Mouse (Mus musculus): ENCODE data around the gene Nkd1.

Gene Nkd1

DNA sequence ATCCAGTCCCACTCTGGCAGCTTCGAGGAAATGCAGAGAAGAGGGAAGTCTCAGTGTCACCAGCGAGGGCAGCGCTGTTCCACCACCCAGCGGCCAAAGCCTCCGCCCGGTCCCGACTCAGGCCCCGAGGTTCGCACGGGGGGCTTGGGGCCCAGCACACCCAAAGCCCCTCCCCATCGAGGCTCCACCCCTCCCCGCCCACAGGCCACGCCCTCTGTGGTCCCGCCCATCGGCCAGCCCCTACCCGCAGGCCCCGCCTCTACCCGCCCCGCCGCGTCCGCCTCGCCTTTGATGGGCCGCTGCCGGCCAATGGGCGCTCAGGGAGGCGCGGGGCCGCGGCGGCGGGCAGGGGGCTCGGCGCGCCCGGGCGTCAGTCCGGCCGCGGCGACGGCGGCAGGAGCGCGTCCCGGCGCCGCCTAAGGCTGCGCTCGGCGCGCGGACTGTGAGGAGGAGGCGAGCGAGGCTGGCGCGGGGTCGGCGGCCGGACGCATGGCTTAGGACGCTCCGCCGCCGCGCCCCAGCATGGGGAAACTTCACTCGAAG lies at the start of gene Nkd1:
TSS of gene Nkd1 (plus strand) at position 370 of the 543 bp plus-strand sequence.
- DNase-seq (ENCODE audit: low spot score in 2 of 2) = peak; percentile 54 to 67

DNA sequence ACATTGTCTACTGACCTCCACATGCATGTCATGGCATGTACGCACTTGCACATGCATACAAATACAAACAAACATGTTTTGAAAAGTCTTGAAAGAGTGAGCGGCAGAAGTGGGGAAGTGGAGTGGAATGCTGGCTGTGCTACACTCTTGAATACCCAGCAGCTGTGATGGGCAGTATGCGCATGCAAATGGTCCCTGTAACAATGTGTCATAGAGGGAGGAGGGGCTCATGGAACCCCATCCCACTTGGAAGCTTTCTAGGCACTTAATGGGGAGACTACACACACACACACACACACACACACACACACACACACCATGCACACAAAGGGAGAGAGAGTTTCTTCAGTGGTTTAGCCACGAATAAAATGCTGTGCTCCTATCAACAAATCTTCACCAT lies 39.9 kb upstream of the Nkd1 start:
- no peak for DNase-seq (ENCODE audit: low spot score in 2 of 2)

DNA sequence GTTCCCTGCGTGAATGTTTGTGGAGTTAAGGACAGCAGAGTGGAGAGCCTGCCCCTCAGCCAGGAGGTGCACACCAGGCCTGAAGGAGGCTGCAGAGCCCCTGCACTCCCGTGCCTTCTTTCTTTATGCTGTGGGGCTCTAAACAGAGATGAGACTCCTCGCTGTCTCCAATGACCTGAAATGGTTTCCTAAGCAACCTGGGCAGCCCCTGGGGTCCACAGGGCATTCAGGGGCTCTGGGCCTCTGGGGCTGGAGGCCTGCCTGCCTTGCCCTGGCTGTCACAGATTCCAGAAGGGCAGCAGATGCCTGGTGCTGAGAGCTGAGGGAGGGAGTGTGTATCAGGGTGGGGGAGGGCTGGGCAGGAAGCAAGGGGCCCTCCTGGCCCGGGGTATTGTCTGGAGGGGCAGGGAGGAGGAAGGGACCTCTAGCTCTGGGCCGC lies 32.7 kb upstream of the Nkd1 start:
- no peak for DNase-seq (ENCODE audit: low spot score in 2 of 2)

DNA sequence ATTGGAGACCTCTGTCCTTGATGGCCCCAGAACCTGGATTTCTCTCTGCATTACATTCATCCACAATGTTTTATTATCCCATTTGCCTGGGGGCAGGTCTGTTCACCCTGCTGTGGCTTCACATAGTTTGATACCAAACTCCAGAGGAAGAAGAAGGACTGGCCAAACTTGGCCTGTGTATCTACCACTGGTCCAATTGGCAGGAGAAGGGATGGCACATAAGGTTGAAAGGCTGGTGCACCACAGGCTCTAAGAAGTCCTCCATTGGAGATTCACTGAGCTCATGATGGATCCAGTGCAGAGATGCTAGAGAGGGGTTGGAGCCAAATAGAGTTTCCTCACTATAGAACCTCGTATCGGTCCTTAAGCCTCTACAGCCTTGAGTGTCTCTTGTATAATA lies 27.1 kb upstream of the Nkd1 start:
- no peak for DNase-seq (ENCODE audit: low spot score in 2 of 2)

DNA sequence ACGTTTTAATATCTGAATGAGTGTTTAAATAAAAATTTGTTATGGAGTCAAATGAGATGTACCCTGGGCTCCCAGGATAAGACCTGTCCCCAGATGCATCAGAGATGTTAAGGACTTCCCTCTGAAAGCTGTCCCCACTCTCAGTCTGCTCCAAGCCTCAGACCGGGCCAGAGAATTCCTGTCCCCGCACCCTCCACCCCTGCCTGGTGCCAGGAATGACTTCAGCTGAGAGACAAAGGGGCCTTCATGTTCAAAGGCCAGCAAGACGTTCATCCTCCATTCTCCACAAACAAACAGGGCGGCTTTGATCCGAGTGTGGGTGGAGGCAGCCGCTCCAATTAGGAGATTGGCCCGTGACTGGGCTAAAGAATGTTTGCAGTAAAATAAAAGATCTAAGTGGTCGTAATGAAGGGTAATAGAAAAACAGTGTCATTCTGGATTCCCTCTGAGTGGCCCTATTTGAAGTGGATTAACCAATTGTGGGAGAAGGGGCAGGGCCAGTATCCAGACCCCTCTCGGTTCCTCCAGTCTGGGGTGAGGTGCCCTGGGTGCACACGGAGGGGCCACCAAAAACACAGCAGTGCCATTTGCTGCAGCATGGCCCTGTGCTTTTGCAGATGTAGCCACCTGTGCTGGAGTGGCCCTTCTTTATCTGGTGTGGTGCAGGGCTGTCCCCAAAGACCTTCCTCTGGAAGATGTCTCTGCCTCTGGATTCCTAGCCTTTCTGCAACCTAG lies 25.9 kb upstream of the Nkd1 start:
- DNase-seq (ENCODE audit: low spot score in 2 of 2) = peak in 1 of 2 experiments; percentile 8

DNA sequence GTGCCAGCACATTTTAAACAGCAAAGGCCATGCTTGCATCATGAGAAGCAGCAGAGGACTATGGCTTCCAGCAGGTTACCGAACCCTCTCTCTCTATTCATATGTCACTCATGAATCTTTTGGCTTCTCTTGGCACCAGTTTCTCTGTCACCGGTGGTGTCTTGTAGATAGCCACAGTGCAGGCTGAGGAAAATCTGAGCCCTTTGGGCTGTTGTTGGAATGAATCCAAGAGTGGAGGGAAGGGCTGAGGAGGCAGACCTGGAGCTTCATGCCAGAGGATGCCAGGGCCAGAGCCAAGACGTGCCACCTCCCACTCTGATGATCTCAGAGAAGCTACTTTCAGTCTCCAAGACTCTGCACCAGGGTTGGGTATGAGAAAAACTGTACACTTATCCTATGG lies 19.0 kb upstream of the Nkd1 start:
- no peak for DNase-seq (ENCODE audit: low spot score in 2 of 2)

DNA sequence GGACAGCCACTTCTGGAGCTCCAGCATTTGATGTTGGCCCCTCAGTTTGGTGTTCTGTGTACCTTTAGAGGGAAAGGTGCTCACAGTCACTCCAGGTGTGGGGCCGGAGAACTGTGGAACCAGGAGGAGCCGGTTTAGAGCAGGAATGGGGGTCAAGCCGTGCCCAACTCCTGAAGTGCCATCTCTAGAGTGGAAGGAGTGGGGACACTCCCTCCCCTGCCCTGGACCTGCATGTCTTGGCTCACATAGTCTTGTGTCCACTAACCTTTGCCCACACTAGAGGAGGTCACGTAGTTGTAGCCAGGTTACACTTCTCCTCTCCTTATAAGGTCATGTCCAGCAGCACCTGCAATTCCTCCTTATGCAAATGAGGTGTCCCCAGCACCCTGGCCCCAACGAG lies 14.2 kb upstream of the Nkd1 start:
- no peak for DNase-seq (ENCODE audit: low spot score in 2 of 2)

DNA sequence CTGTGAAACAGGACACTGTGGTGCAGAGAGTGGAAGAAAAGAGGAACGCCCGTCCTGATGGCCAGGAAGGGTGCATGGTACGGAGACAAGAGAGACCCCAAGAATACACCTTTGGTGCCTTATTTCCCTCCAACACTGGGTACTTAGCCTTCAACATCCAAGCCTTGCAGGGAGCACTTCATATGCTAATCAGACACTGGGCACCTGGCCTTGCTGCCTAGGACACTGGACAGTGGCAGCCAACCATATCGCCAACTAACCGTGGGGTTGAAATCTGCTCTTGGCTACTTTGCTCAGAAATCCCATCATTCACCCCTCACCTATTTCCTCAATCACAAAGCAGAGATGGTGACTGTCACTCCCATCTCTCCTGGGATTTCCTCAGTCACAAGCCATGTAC lies 10.1 kb upstream of the Nkd1 start:
- no peak for DNase-seq (ENCODE audit: low spot score in 2 of 2)

DNA sequence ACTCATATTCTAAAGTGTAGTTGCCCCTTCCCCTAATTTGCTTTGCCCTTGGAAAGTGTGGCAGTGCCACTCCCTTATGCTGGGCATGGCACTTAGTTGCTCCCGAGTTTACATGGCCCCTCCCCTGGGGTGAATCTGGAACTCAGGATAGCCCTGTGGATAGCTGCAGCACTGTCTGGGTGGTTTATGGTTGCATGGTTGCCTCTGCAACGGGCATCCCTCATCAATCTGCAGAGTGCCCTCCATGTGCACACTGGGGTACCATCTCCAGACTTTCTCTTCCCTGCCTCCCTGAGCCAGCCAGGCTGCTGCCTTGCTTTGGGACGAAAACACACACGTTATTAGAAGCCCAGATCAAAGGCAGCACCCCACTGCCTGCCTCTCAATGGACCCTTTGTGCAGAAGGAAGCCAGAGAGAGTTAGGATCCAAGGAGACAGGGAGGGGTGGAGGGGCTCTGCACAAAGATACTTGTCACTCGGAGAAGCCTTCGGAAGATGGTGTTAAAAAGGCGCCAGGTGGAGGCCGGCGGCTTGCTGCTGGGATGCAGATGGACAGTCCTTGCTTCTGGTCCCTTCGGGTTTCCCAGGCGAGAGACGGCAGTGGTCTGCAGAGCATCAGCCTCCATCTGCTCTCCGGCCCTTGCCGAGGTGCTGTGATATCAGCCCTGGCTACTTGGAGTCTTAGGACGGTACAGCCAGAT lies 8.9 kb upstream of the Nkd1 start:
- no peak for DNase-seq (ENCODE audit: low spot score in 2 of 2)

DNA sequence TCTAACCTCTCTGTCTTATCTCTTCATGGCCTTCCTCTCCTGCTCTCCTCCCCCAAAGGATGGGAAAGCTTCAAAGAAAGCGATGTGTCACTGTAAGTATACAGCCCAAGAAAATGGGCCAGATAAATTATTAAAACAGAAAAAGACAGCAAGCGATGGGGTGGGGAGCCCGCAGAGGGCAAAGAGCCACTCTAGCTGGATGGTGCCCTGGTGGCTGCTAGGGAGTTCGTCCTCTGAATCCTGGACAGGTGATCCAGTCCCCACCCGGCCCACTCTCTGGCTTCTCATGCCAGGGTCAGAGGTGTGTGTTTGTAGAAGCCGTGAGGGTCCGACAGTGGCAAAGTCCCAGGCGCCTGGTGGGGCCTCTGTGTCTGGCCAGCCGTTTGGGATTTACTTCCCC lies 3.1 kb upstream of the Nkd1 start:
- DNase-seq (ENCODE audit: low spot score in 2 of 2) = no peak

DNA sequence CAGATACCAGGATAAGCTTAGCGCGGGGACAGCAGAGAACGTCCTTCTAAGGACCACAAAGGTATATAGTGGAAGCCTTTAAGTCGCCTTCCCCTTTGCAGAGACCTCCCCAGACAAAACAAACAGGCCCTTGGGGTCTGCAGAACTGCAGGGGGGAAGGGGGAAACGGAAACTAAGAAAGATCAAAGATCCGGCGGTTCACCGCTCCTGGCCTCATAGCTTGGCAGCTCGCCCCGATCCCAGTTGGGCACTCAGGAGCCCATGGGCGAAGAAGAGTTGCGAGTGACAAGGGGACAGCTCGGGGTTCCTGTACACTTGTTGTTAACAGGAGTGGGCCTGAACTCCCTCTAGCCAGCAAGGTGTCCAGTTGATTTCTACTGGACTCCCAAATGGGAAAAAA lies 773 bp upstream of the Nkd1 start:
- DNase-seq (ENCODE audit: low spot score in 2 of 2) = no peak

DNA sequence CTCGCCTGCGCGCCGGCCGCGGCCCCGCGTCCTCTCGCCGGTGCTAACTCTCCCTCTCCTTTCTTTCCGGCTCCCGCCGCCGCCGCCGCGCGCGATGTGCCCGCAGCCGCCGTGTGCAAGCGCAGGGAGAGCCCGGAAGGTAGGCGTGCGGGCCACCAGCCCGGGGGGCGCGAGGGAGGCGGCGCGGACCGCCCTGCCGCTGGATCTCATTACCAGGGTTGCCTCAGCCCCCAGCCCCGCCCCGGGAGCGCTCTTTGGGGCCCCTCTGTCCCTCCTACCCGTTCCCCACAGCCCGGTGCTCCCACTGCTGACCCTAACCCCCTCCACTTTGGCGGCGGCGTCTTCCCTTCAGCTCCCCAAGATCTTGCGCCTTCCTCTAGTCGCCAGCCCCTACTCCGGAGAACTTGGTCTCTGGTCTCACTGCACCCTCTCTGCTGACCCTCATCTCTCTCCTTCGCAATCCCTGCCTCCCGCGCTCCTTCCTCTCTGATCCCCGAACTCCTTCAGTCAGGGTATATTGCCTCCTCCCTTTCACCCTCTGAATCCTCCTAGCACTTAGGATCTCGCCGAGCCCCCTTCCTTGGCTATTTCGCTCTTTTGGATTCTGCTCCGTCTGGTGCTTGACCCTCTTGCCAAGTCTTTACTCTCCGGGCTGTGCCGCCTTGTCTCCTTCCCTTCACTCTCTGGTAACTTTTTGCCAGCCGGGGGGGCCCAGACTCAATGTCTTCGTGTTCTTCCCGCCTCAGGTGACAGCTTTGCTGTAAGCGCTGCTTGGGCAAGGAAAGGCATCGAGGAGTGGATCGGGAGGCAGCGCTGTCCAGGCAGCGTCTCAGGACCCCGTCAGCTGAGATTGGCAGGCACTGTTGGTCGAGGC lies 624 bp downstream of the Nkd1 start:
- peak in 1 of 2 experiments; percentile 23 for DNase-seq (ENCODE audit: low spot score in 2 of 2)

DNA sequence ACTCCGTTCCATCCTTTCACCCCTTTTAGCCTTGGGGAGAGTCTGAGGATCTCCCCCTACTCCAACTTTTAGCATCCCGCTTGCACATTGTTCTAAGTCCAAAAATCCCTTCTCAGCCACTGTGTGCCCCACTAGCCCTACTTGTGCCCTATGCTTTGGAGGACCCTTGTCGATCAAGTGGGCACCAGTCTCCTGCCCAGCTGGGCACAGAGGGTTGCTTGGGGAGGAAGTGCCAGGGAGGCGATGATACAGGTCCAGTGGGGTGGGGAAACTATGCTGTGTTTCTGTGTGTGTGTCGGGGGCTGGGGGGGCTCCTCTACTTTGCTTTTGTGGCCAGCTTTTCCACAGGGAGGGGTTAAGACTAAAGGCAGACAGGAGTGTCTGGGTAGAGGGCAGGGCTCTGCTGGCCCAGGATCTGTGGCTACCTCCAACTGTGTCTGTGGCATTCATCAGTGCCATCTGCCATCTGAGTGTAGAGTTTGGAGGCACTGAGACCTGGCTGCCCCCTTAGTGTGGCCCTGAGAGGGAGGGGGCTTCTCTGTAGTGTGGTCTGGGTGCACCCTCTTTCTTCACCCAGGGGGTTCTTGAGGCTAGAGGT lies 1.4 kb downstream of the Nkd1 start:
- DNase-seq (ENCODE audit: low spot score in 2 of 2) = no peak

DNA sequence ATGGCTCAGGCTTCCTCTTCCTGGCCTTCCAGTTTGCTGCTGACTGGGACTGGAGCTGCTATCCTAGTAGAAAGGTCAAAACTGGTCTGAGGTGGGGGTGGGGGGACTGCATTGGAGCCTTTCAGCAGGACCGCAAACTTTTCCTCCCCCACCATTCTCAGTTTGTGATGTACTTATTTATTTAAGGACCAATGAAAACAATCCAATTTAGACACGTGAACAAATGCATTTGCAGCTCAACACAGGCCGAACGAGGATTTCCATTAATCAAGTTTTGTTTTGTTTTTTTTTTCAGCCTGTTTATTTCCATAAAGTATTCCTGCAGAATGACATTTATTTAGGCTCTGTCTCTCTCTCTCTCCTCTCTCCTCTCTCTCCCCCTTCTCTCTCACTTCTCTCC lies 2.5 kb downstream of the Nkd1 start:
- no peak for DNase-seq (ENCODE audit: low spot score in 2 of 2)

DNA sequence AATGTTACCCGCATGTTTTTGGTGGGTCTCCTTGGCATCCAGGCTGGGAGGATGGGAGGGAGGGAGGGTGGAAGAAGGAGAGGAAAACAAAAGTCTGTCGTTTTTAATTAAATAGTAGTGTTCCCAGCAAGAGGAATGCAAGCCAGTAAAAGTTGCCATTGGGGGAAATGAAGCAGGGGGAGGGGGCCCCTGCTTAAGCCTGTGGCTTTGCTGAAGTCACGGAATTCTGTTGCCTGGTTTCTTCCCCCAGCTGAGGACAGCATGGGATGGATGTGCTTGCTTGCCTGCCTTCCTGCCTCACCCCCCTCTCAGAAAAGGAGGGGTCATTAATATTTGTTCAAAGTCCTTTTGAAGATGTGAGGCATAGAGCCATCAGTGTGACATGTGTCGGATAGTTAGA lies 3.0 kb downstream of the Nkd1 start:
- DNase-seq (ENCODE audit: low spot score in 2 of 2) = no peak

DNA sequence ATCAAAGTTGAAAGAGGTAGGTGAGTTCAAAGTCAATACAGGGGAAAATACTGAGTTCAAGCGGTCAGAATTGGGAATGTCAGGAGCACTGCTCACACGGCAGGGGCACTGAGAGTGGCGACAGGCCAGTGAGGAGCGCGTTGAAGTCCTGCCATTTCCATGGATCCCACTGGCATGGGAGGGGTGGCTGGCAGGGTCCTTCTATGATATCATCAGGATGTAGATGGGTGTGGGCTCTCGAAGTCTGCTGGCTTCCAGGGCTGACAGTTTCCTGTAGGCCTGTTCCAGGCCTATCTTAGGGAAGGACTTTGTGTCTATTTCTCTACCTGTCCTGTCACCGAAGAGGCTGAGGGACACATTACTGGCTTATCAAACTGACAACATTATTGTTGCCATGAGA lies 3.7 kb downstream of the Nkd1 start:
- DNase-seq (ENCODE audit: low spot score in 2 of 2) = no peak

DNA sequence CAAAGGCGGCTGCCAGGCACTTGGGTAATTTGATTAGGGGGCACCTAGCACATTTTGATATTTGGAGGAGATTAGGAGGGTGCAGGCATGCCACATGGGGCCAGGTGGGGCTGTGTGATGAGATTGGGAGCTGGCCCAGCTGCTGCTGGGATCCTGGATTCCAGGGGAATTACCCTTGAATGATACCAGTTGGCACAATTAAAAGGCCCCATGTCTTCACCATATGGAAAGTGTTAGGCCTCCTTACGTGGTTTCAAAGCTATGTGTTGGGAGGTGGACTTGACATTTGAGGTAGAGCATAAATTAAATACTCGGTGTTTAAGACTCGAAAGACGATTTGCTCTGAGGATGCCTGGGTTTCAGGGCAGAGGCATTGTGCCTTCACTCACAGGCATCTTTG lies 5.1 kb downstream of the Nkd1 start:
- no peak for DNase-seq (ENCODE audit: low spot score in 2 of 2)

DNA sequence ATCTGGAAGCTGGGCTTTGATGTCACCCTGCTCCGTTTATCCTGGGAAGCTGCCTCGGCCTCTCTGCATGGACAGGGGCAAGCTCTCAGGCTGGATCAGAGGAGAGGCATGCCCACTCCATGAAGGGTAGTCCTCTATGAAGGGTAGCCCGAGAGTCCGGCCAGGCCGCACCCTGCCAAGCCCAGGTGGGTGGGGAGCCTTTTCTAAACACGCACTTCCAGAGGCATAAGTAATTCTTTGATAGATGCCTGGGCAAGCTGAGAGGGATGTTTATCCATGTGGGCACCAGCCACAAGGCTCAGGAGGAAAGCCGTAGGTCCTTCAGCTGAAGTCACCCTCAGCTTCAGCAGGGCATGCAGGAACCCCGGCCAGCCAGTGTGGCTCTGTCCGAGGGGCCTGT lies 7.0 kb downstream of the Nkd1 start:
- DNase-seq (ENCODE audit: low spot score in 2 of 2) = no peak

DNA sequence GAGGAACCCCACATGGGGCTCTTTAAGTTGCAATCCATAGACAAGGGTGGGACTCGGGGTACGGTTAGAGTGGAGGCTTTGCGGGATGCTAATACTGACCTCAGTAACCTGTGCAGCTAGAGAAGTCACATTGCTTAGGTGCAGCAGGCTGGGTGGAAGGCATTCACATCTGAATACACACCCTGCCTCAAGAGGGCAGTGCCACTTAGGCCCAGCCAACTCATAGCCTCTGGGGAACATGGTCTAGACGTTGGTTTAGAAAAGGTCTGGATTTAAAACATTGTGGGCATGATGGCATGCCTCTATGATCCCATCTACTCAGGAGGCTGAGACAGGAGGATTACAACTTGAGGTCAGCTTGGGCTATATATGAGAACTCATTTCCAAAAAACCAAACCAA lies 8.6 kb downstream of the Nkd1 start:
- no peak for DNase-seq (ENCODE audit: low spot score in 2 of 2)

DNA sequence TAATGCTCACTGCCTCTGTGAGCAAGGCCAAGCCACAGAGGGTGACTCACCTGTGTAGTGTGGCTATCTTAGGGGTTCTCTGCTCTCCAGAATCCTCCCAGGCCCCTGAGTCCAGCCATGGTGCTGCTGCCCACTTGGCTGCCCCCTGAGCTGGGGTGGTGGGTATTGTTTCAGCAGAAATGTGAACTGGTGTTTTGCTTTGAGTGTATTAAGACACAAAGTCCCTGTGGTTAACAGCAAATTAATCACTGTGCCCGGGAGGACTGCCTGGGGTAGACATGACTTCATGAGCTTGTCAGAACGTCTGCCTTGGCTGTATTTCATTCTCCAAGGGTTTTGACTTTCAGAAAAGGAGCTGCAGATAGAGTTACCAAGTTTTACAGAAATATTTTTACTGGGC lies 15.9 kb downstream of the Nkd1 start:
- DNase-seq (ENCODE audit: low spot score in 2 of 2) = no peak

DNA sequence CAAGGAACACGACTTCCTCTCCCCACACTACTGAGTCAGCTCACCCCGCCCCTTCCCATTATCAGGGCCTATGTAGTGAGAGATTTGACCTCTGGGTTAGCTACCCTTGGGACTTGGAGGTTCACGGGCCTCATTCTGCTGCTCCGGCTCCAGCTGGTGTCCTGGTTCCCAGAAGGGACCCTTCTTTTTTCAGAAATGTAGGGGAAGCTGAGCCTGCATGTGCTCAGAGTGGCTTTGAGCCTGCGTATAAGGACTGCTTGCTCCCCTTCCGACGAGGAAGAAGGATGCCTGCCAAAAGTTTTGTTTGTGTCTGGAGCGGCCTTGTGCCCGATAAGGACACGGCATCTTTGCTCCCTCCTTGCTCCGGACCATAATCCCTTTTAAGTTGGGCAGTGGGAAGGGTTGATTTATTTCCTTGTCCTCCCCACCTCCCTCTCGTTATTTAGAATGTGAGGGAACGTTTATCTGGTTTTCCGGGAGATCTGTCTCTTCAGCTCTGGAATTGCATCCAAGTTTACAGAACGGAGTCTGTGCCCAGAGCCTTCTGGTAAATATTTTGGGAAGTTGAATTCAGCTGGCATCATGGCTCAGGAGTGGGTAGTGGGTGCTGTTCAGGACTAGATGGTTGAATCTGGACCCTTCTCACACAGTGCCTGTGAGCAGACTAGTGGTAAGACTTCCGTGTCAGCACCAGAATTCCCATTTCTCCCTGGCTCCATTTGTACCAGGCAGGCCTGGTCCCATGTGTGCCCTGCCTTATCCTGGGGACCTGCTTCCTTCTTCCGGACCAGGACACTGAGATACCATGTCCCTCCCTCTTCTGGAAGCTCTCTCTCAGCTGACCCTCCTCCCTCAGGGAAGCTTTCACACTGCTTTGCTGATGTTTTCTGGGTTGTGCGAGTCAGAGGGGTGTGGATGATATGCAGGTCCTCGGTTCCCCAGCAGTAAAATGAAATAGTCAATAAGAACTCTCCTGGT lies 17.1 kb downstream of the Nkd1 start:
- DNase-seq (ENCODE audit: low spot score in 2 of 2) = peak in 1 of 2 experiments; percentile 33

Data from urinary bladder, adult 18-20 months (tissue).